Mouse (Mus musculus) forebrain, embryonic 14.5 days (tissue): ENCODE measurements at regions not wholly inside any gene's neighbourhood (a gene's known extent, or its start where the extent isn't known, plus 50 kb on each side); places are given as distances from the start of the nearest gene placed in this dataset.

Experiments
- ATAC-seq: fragments of 200-750 bp; cut with Nextera tagmentation; 2 replicates; pipeline ENCODE4 v1.8.0; 2017; ENCODE audit warnings: mild to moderate bottlenecking, moderate library complexity
- DNase-seq: peaks from one replicate; pipeline ENCODE4 v3.0.0-alpha.2; 2015; ENCODE audit warnings: low spot score
- H3K27ac ChIP-seq: fragments of 300-500 bp; sonication (generic); 2 replicates; pipeline ENCODE4 v1.5.1; 2014; ENCODE audit warnings: low read depth, mild to moderate bottlenecking, control low read depth, low read length, moderate library complexity
- H3K27me3 ChIP-seq: fragments of 300-500 bp; sonication (generic); replicated peaks from 2 replicates; pipeline ENCODE4 v1.6.1; 2014; ENCODE audit warnings: low read length, control low read depth, mixed read lengths; ENCODE audit not compliant: control insufficient read depth, insufficient read depth
- H3K36me3 ChIP-seq: fragments of 300-500 bp; sonication (generic); 2 replicates; pipeline ENCODE4 v1.6.1; 2014; ENCODE audit warnings: low read length, control low read depth; ENCODE audit not compliant: control insufficient read depth, insufficient read depth
- H3K4me1 ChIP-seq: fragments of 300-500 bp; sonication (generic); 2 replicates; pipeline ENCODE4 v1.6.1; 2014; ENCODE audit warnings: antibody characterized with exemption, low read length, control low read depth; ENCODE audit not compliant: control insufficient read depth, insufficient read depth
- H3K4me2 ChIP-seq: fragments of 300-500 bp; sonication (generic); 2 replicates; pipeline ENCODE4 v1.6.1; 2014; ENCODE audit warnings: mild to moderate bottlenecking, control low read depth, low read length
- H3K4me3 ChIP-seq: fragments of 300-500 bp; sonication (generic); 2 replicates; pipeline ENCODE4 v1.5.1; 2014; ENCODE audit warnings: low read depth, low read length, control low read depth
- H3K9ac ChIP-seq: fragments of 300-500 bp; sonication (generic); 2 replicates; pipeline ENCODE4 v1.6.1; 2014; ENCODE audit warnings: mild to moderate bottlenecking, low read length, control low read depth, moderate library complexity
- H3K9me3 ChIP-seq: fragments of 300-500 bp; sonication (generic); replicated peaks from 2 replicates; pipeline ENCODE4 v1.6.1; 2016; ENCODE audit warnings: low read length, control low read depth, mixed read lengths; ENCODE audit not compliant: control insufficient read depth
- WGBS: fragments of 180-500 bp; shearing (Covaris S2); extraction: QIAGEN DNeasy Blood & Tissue Kit; methylation state at CpG from one replicate; pipeline ENCODE4 v1.1.7; 2014; 5-methylcytosine and 5-hydroxymethylcytosine counted together

- 88% methylated on average over 7 of the region's 7 CpGs for WGBS
- Histone ChIP-seq H3K4me2 (no peak overlapping the region), H3K9ac (no peak overlapping the region), H3K4me1 (no peaks in the 10 kb centered on the region), H3K4me3 (no peak overlapping the region), H3K27me3 (no peaks in the 10 kb centered on the region), H3K27ac (no peak overlapping the region), H3K9me3 (no peaks in the 10 kb centered on the region), H3K36me3 (no peaks in the 10 kb centered on the region)
- ATAC-seq, result no peak
- DNase-seq, result no peak
Observed at GRCm38 (mm10) chr2:74380574-74381287, 198.5 kb downstream of the Lnpk start.

- DNase-seq (no peak), ATAC-seq (no peak)
- Histone ChIP-seq H3K4me2 (no peak overlapping the region), H3K36me3 (no peaks in the 10 kb centered on the region), H3K9ac (no peak overlapping the region), H3K27me3 (no peaks in the 10 kb centered on the region), H3K4me3 (no peak overlapping the region), H3K9me3 (no peaks in the 10 kb centered on the region), H3K4me1 (no peaks in the 10 kb centered on the region), H3K27ac (no peak overlapping the region)
- WGBS, result 92% methylated on average over 3 of the region's 3 CpGs
Observed at GRCm38 (mm10) chr2:74378709-74379108, 200.5 kb downstream of the Lnpk start.

GRCm38 (mm10) chr2:74373938-74374337 lies 205.3 kb downstream of the Lnpk start:
- no peak for DNase-seq
- 79% methylated on average over 1 of the region's 1 CpGs for WGBS

GRCm38 (mm10) chr2:74373056-74373455 lies 206.2 kb downstream of the Lnpk start:
- Histone ChIP-seq H3K4me1 (no peaks in the 10 kb centered on the region), H3K9ac (no peak overlapping the region), H3K9me3 (no peaks in the 10 kb centered on the region), H3K4me3 (no peak overlapping the region), H3K27me3 (no peaks in the 10 kb centered on the region), H3K27ac (no peak overlapping the region), H3K4me2 (no peak overlapping the region), H3K36me3 (no peaks in the 10 kb centered on the region)
- ATAC-seq (no peak), DNase-seq (no peak)
- 35% methylated on average over 4 of the region's 4 CpGs for WGBS

More at GRCm38 (mm10) chr2:74373938-74374337, 205.3 kb downstream of the Lnpk start:
- Histone ChIP-seq H3K27ac (no peak overlapping the region), H3K4me3 (no peak overlapping the region), H3K4me2 (no peak overlapping the region), H3K9me3 (no peaks in the 10 kb centered on the region), H3K4me1 (no peaks in the 10 kb centered on the region), H3K9ac (no peak overlapping the region), H3K27me3 (no peaks in the 10 kb centered on the region), H3K36me3 (no peaks in the 10 kb centered on the region)
- no peak for ATAC-seq

- no peak overlapping the region for H3K4me2 ChIP-seq
- H3K27me3 ChIP-seq, result no peaks in the 10 kb centered on the region
- no peak for DNase-seq
- WGBS, result 94% methylated on average over 2 of the region's 2 CpGs
- H3K9ac ChIP-seq, result no peak overlapping the region
- no peak for ATAC-seq
- H3K36me3 ChIP-seq, result no peaks in the 10 kb centered on the region
- H3K4me3 ChIP-seq, result no peak overlapping the region
- H3K9me3 ChIP-seq, result no peaks in the 10 kb centered on the region
- no peaks in the 10 kb centered on the region for H3K4me1 ChIP-seq
- H3K27ac ChIP-seq, result no peak overlapping the region
Observed at GRCm38 (mm10) chr2:74363255-74363654, 216.0 kb downstream of the Lnpk start.

- no peak overlapping the region for H3K4me2 ChIP-seq
- no peaks in the 10 kb centered on the region for H3K27me3 ChIP-seq
- no peak overlapping the region for H3K9ac ChIP-seq
- no peaks in the 10 kb centered on the region for H3K9me3 ChIP-seq
- 64% methylated on average over 8 of the region's 8 CpGs for WGBS
- no peaks in the 10 kb centered on the region for H3K36me3 ChIP-seq
- H3K27ac ChIP-seq, result no peak overlapping the region
- ATAC-seq (peak; percentile 42; the same call in 1 of the 2 replicates), DNase-seq (peak; percentile 68)
- no peaks in the 10 kb centered on the region for H3K4me1 ChIP-seq
- H3K4me3 ChIP-seq, result no peak overlapping the region
Observed at GRCm38 (mm10) chr2:74354591-74354990, 224.6 kb downstream of the Lnpk start.

- Histone ChIP-seq H3K9ac (no peak overlapping the region), H3K4me3 (no peak overlapping the region), H3K4me2 (no peak overlapping the region), H3K27me3 (no peaks in the 10 kb centered on the region), H3K4me1 (no peaks in the 10 kb centered on the region), H3K9me3 (no peaks in the 10 kb centered on the region), H3K27ac (no peak overlapping the region), H3K36me3 (no peaks in the 10 kb centered on the region)
- WGBS, result 59% methylated on average over 6 of the region's 6 CpGs
- ATAC-seq, result no peak
- DNase-seq, result peak; percentile 34
Observed at GRCm38 (mm10) chr2:74349809-74350208, 229.4 kb downstream of the Lnpk start.

- no peak overlapping the region for H3K9ac ChIP-seq
- WGBS, result 87% methylated on average over 9 of the region's 9 CpGs
Observed at GRCm38 (mm10) chr2:74306301-74306700, 272.9 kb downstream of the Lnpk start.

GRCm38 (mm10) chr2:74300885-74301451 lies 278.3 kb downstream of the Lnpk start:
- H3K27me3 ChIP-seq, result peaks cover 4% of the 10 kb centered on the region; the same call in 1 of the 2 replicates
- H3K4me2 ChIP-seq, result peak overlapping the region; percentile 50
- peak overlapping the region; percentile 27 for H3K4me3 ChIP-seq
- 14% methylated on average over 9 of the region's 9 CpGs for WGBS
- H3K9ac ChIP-seq, result no peak overlapping the region
- H3K36me3 ChIP-seq, result no peaks in the 10 kb centered on the region
- ATAC-seq (no peak), DNase-seq (no peak)
- H3K4me1 ChIP-seq, result peaks cover 3% of the 10 kb centered on the region; the same call in 1 of the 2 replicates
- H3K9me3 ChIP-seq, result no peaks in the 10 kb centered on the region
- H3K27ac ChIP-seq, result no peak overlapping the region

More at GRCm38 (mm10) chr2:74306301-74306700, 272.9 kb downstream of the Lnpk start:
- Histone ChIP-seq H3K4me2 (no peak overlapping the region), H3K9me3 (no peaks in the 10 kb centered on the region), H3K4me1 (no peaks in the 10 kb centered on the region), H3K27me3 (peaks cover 4% of the 10 kb centered on the region; the same call in 1 of the 2 replicates), H3K4me3 (no peak overlapping the region), H3K27ac (no peak overlapping the region), H3K36me3 (no peaks in the 10 kb centered on the region)
- DNase-seq (no peak), ATAC-seq (no peak)
